Mouse (Mus musculus): ENCODE measurements around the gene Ptpra.

DNA sequence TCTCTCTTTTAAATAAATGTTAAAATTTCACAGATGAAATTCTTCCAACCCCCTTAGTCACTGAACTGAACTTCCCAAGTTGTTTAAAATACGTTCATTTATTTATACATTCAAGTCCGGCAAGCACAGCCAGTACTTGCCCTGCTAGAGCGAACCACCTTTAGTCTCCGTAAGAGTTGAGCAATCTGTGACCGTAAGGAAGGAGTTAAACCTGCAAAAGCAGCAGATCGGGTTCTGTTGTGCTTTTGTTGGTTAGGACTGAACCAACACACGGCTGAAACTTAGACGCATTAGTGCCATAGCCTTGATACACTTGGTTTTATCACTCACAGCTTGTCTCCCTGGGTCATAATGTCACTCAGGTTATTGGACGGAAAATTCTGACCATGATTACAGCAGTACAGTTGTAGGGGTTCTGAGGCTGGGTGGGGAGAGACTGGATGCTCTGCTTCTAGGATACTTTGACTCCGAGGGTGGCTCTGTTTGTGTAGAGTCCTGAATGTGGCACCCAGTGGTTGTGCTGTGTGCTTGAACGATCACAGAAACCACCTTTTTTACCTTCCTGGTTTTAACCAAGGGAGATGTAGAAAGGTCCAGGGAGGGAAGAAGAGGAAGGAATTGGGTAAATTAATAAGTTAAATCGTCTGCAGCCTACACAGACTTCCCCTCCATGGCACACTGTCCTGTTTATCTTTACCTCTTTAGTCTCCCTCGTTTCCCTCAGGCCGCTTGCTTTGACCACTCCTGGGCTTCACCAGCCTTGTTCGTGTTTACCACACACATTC, 11.4 kb downstream of the Ptpra start:
- TF ChIP-seq CTCF (IDR thresholded peaks at IDR 0.05; ENCODE audit: low read depth) (no peak), EP300 (IDR thresholded peaks at IDR 0.05; ENCODE audit: low read depth) (no peak)
